Mouse (Mus musculus) embryo, embryonic 11.5 days (tissue): Measurements from ENCODE around the gene Sh3bp4.

ENCODE experiments used
- DNase-seq: peaks from one replicate; pipeline ENCODE4 v3.0.0-alpha.2; 2012; ENCODE audit warnings: low read depth, low spot score

Gene Sh3bp4

GRCm38 (mm10) chr1:89071371-89072142, 1.3 kb downstream of the Sh3bp4 start:
- no peak for DNase-seq

- DNase-seq: no peak
These were observed 2.2 kb downstream of the Sh3bp4 start for GRCm38 (mm10) chr1:89072143-89072990.

GRCm38 (mm10) chr1:89073291-89073846, 3.2 kb downstream of the Sh3bp4 start:
- no peak for DNase-seq

GRCm38 (mm10) chr1:89074678-89075077, 4.5 kb downstream of the Sh3bp4 start:
- DNase-seq: no peak

GRCm38 (mm10) chr1:89075120-89075519, 4.9 kb downstream of the Sh3bp4 start:
- DNase-seq: no peak

- DNase-seq: no peak
These were observed 6.6 kb downstream of the Sh3bp4 start for GRCm38 (mm10) chr1:89076777-89077176.

GRCm38 (mm10) chr1:89078240-89078639, 8.0 kb downstream of the Sh3bp4 start:
- no peak for DNase-seq

- no peak for DNase-seq
These were observed 8.5 kb downstream of the Sh3bp4 start for GRCm38 (mm10) chr1:89078730-89079129.

GRCm38 (mm10) chr1:89079239-89079638, 9.0 kb downstream of the Sh3bp4 start:
- DNase-seq: no peak

- DNase-seq: no peak
These were observed 10.2 kb downstream of the Sh3bp4 start for GRCm38 (mm10) chr1:89080371-89080770.

- DNase-seq: no peak
These were observed 10.6 kb downstream of the Sh3bp4 start for GRCm38 (mm10) chr1:89080795-89081194.

GRCm38 (mm10) chr1:89081371-89081770, 11.2 kb downstream of the Sh3bp4 start:
- no peak for DNase-seq

GRCm38 (mm10) chr1:89082171-89082882, 12.1 kb downstream of the Sh3bp4 start:
- no peak for DNase-seq

GRCm38 (mm10) chr1:89086575-89087153, 16.4 kb downstream of the Sh3bp4 start:
- no peak for DNase-seq

- no peak for DNase-seq
These were observed 17.9 kb downstream of the Sh3bp4 start for GRCm38 (mm10) chr1:89088144-89088543.

GRCm38 (mm10) chr1:89088748-89089288, 18.6 kb downstream of the Sh3bp4 start:
- no peak for DNase-seq

- no peak for DNase-seq
These were observed 19.8 kb downstream of the Sh3bp4 start for GRCm38 (mm10) chr1:89089821-89090600.

GRCm38 (mm10) chr1:89090676-89091075, 20.5 kb downstream of the Sh3bp4 start:
- no peak for DNase-seq

GRCm38 (mm10) chr1:89092019-89092418, 21.8 kb downstream of the Sh3bp4 start:
- DNase-seq: no peak

GRCm38 (mm10) chr1:89092442-89092991, 22.3 kb downstream of the Sh3bp4 start:
- peak; percentile 51 for DNase-seq
